13 mouse cellular contexts compared by ENCODE assay signal in genomic region chr13:63554569-63554968, GRCm38 (mm10). TPM values are rescaled to one million over a fixed set of nuclear protein-coding genes. Genes with fewer than 3 reads are reported as not detected.
A peak's percentile ranks its signal among the peaks of the same experiment; 100 is the strongest.
DNase-seq lines count a peak whose midpoint lies in the region; ATAC-seq and TF ChIP-seq lines count a peak whose summit lies in the region.
"Had no signal": no experiment of that assay in that cellular context is flagged by ENCODE, and none has a peak within 500 bp of the region (broad histone marks: within the 10 kb centered on the region; RNA-seq: fewer than 3 reads in every experiment).

No protein-coding gene starts in this region.

- TF ChIP-seq POLR2A in cerebellum, adult 2 months (IDR thresholded peaks at IDR 0.05; ENCODE audit: borderline replicate concordance, insufficient read depth, low read length) = no peak

- peak overlapping the region; percentile 47 for H3K4me2 ChIP-seq in forebrain, embryonic 13.5 days
- peak overlapping the region; percentile 13; the same call in 1 of the 2 replicates for H3K4me2 ChIP-seq in intestine, postnatal 0 days (replicated peaks; ENCODE audit: low read depth)

- WGBS in cerebellum, adult 2 months = 22% methylated on average over 11 of the region's 11 CpGs
- 6% methylated on average over 11 of the region's 11 CpGs for WGBS in forebrain, embryonic 13.5 days
- 51% methylated on average over 11 of the region's 11 CpGs for WGBS in intestine, postnatal 0 days

- no peak for TF ChIP-seq CTCF in cerebellum, adult 2 months (IDR thresholded peaks at IDR 0.05; ENCODE audit: borderline replicate concordance, insufficient read depth, low read depth, low read length)
- no peak for TF ChIP-seq CTCF in intestine, postnatal 0 days (IDR thresholded peaks at IDR 0.05; ENCODE audit: low read depth)
- no peak for TF ChIP-seq CTCF in layer of hippocampus, adult 2 months (conservative IDR thresholded peaks at IDR 0.05)

- peak overlapping the region; percentile 10 for H3K4me3 ChIP-seq in cerebellum, adult 2 months (replicated peaks; ENCODE audit: insufficient read depth, low read depth, low read length)
- peak overlapping the region; percentile 6; the same call in 1 of the 2 replicates for H3K4me3 ChIP-seq in forebrain, embryonic 13.5 days
- H3K4me3 ChIP-seq in intestine, postnatal 0 days (ENCODE audit: low read depth, low read length) = no peak overlapping the region
- H3K4me3 ChIP-seq in layer of hippocampus, adult 2 months = no peak overlapping the region
- H3K4me3 ChIP-seq: heart, embryonic 10.5 days; megakaryocyte, embryonic 14.5 days had no signal

- H3K27ac ChIP-seq in cerebellum, adult 2 months (ENCODE audit: insufficient read depth, low read length) = peak overlapping the region; percentile 63
- peak overlapping the region; percentile 83 for H3K27ac ChIP-seq in forebrain, embryonic 13.5 days
- H3K27ac ChIP-seq in intestine, postnatal 0 days (ENCODE audit: low read depth, low read length) = no peak overlapping the region
- H3K27ac ChIP-seq in layer of hippocampus, adult 2 months = no peak overlapping the region
- H3K27ac ChIP-seq: heart, embryonic 10.5 days had no signal

- no peaks in the 10 kb centered on the region for H3K9me3 ChIP-seq in forebrain, embryonic 13.5 days (replicated peaks)
- no peaks in the 10 kb centered on the region for H3K9me3 ChIP-seq in intestine, postnatal 0 days (ENCODE audit: control insufficient read depth)
- H3K9me3 ChIP-seq: heart, embryonic 10.5 days; megakaryocyte, embryonic 14.5 days had no signal

- no peak for DNase-seq in cerebellum, adult 2 months
- DNase-seq in cerebellum, postnatal 14 days = no peak
- DNase-seq in retina, embryonic 14.5 days (ENCODE audit: low spot score) = peak; percentile 43
- DNase-seq in adrenal gland, postnatal 25 days = no peak
- no peak for DNase-seq in B cell, adult 2 months
- DNase-seq in layer of hippocampus, adult 2 months (ENCODE audit: low spot score in 2 of 2) = no peak
- DNase-seq: adrenal gland, postnatal 10 days; cerebellum, adult 8-10 months; kidney, adult 18-20 months had no signal

- no peaks in the 10 kb centered on the region for H3K36me3 ChIP-seq in forebrain, embryonic 13.5 days (ENCODE audit: poor library complexity, severe bottlenecking)
- H3K36me3 ChIP-seq in intestine, postnatal 0 days (ENCODE audit: control insufficient read depth, insufficient read depth) = no peaks in the 10 kb centered on the region; the same call in 1 of the 2 replicates

- H3K9ac ChIP-seq in forebrain, embryonic 13.5 days = no peak overlapping the region
- no peak overlapping the region for H3K9ac ChIP-seq in intestine, postnatal 0 days (ENCODE audit: low read depth, low read length)

- peaks cover 50% of the 10 kb centered on the region for H3K4me1 ChIP-seq in cerebellum, adult 2 months (ENCODE audit: control insufficient read depth, insufficient read depth, low read length)
- H3K4me1 ChIP-seq in forebrain, embryonic 13.5 days = peaks cover 99% of the 10 kb centered on the region
- H3K4me1 ChIP-seq in intestine, postnatal 0 days (replicated peaks; ENCODE audit: control insufficient read depth, insufficient read depth, low read length) = peaks cover 10% of the 10 kb centered on the region; the same call in 1 of the 2 replicates

- ATAC-seq in forebrain, embryonic 13.5 days = peak; percentile 91
- no peak for ATAC-seq in intestine, postnatal 0 days

- H3K27me3 ChIP-seq in cerebellum, adult 2 months (ENCODE audit: control insufficient read depth, insufficient read depth, low read length) = no peaks in the 10 kb centered on the region
- H3K27me3 ChIP-seq in forebrain, embryonic 13.5 days = peaks cover 42% of the 10 kb centered on the region
- H3K27me3 ChIP-seq in intestine, postnatal 0 days (replicated peaks; ENCODE audit: control insufficient read depth, insufficient read depth, low read length) = no peaks in the 10 kb centered on the region
- H3K27me3 ChIP-seq: megakaryocyte, embryonic 14.5 days had no signal

RNA-seq across cellular contexts. Expression of gene Ptch1, which starts 18.8 kb away (rescaled TPM):
- polyA plus RNA-seq in cerebellum, adult 2 months (2012; rRNA removed) = 63.6 and 63.7 TPM in 2 replicates
- polyA plus RNA-seq in forebrain, embryonic 13.5 days (2015; fragmentation: Nextera tagmentation; extraction: Ambion mirVana) = 11.3 and 16.0 TPM in 2 replicates
- polyA plus RNA-seq in intestine, postnatal 0 days (2015; fragmentation: Nextera tagmentation; extraction: Ambion mirVana) = 11.0 and 11.9 TPM in 2 replicates
- total RNA-seq in adrenal gland, postnatal 25 days (2021) = 33.9 and 53.6 TPM in 2 replicates
- 10 to 100 TPM; 43.9 to 45.4 TPM for total RNA-seq in layer of hippocampus, adult 2 months (2021)

RNA-seq across cellular contexts. Expression of gene Fancc, which starts 57.5 kb away (rescaled TPM):
- 18.4 and 18.6 TPM in 2 replicates for polyA plus RNA-seq in cerebellum, adult 2 months (2012; rRNA removed)
- 13.7 and 18.1 TPM in 2 replicates for polyA plus RNA-seq in forebrain, embryonic 13.5 days (2015; fragmentation: Nextera tagmentation; extraction: Ambion mirVana)
- 5.1 and 6.5 TPM in 2 replicates for polyA plus RNA-seq in intestine, postnatal 0 days (2015; fragmentation: Nextera tagmentation; extraction: Ambion mirVana)
- 10.4 and 18.2 TPM in 2 replicates for total RNA-seq in adrenal gland, postnatal 25 days (2021)
- 1 to 10 TPM; 6.5 to 9.5 TPM for total RNA-seq in layer of hippocampus, adult 2 months (2021)

Comparison
In these comparisons a context has a peak if more than half of its experiments do, and no peak if none do; other contexts are left out.
1. H3K27ac ChIP-seq: peak in cerebellum, adult 2 months (single experiment) and forebrain, embryonic 13.5 days (single experiment); none in intestine, postnatal 0 days (single experiment) and layer of hippocampus, adult 2 months (single experiment).
2. H3K4me3 ChIP-seq: peak in cerebellum, adult 2 months (single experiment) and forebrain, embryonic 13.5 days (single experiment); none in intestine, postnatal 0 days (single experiment) and layer of hippocampus, adult 2 months (single experiment).